Mouse (Mus musculus) liver, adult 2 months (tissue): ENCODE results near the gene Nos1ap. TPM values are rescaled to one million over a fixed set of nuclear protein-coding genes. Genes with fewer than 3 reads are reported as not detected.

ENCODE experiments used
- DNase-seq: peaks from one replicate; pipeline ENCODE4 v3.0.0-alpha.2; 2011; ENCODE audit warnings: low read depth, low spot score; ENCODE audit errors: extremely low read depth
- H3K27ac ChIP-seq: fragments of 200-500 bp; replicated peaks from 2 replicates; pipeline ENCODE4 v1.5.1; 2012; ENCODE audit warnings: low read depth, mild to moderate bottlenecking, control low read depth, inconsistent platforms, low read length; ENCODE audit not compliant: insufficient read depth
- H3K27me3 ChIP-seq: fragments of 200-500 bp; 2 replicates; pipeline ENCODE4 v1.6.1; 2012; ENCODE audit warnings: mild to moderate bottlenecking, moderate library complexity, low read length, inconsistent platforms; ENCODE audit not compliant: control insufficient read depth, insufficient read depth
- H3K36me3 ChIP-seq: fragments of 200-500 bp; 2 replicates; pipeline ENCODE4 v1.6.1; 2012; ENCODE audit warnings: low read length, inconsistent platforms; ENCODE audit not compliant: control insufficient read depth, insufficient read depth
- H3K4me1 ChIP-seq: fragments of 200-500 bp; 2 replicates; pipeline ENCODE4 v1.6.1; 2011; ENCODE audit warnings: low read length; ENCODE audit not compliant: control insufficient read depth, insufficient read depth
- H3K4me3 ChIP-seq: fragments of 200-500 bp; 2 replicates; pipeline ENCODE4 v1.5.1; 2011; ENCODE audit warnings: low read depth, mild to moderate bottlenecking, control low read depth, low read length, moderate library complexity; ENCODE audit not compliant: insufficient read depth
- H3K79me2 ChIP-seq: fragments of 200-500 bp; 2 replicates; pipeline ENCODE4 v1.6.1; 2012; ENCODE audit warnings: inconsistent platforms, mild to moderate bottlenecking, low read length, moderate library complexity; ENCODE audit not compliant: control insufficient read depth, insufficient read depth
- H3K9ac ChIP-seq: fragments of 200-500 bp; 2 replicates; pipeline ENCODE4 v1.6.1; 2012; ENCODE audit warnings: low read depth, mild to moderate bottlenecking, control low read depth, inconsistent platforms, low read length
- CTCF ChIP-seq: fragments of 200-500 bp; IDR thresholded peaks from 2 replicates; pipeline ENCODE4 v1.5.1; 2011; ENCODE audit warnings: low read depth, low read length, control low read depth
- POLR2A ChIP-seq: fragments of 200-500 bp; IDR thresholded peaks from 2 replicates; pipeline ENCODE4 v1.6.1; 2011; ENCODE audit warnings: low read length, control low read depth; ENCODE audit not compliant: insufficient read depth; ENCODE audit errors: extremely low read depth
- WGBS: fragments of 180-500 bp; shearing (Covaris S2); methylation state at CpG from one replicate; pipeline ENCODE4 v1.1.7; 2018; 5-methylcytosine and 5-hydroxymethylcytosine counted together
- polyA plus RNA-seq: library from polyadenylated mRNA; depleted of rRNA; stranded (reverse); fragments of >200 nt; gene quantifications from 2 replicates; pipeline ENCODE4 v1.2.3, GENCODE M21; 2012
- total RNA-seq: library from RNA; depleted of rRNA; stranded (reverse); fragments of >200 nt; gene quantifications from 2 replicates; pipeline ENCODE4 v1.2.3, GENCODE M21; 2014

Nos1ap gene
- total and polyA plus RNA-seq, 2 experiments, result 1.8 to 3.1 TPM

- no peak for DNase-seq
- Histone ChIP-seq H3K4me3 (no peak overlapping the region), H3K27ac (no peak overlapping the region), H3K79me2 (peaks cover 2% of the 10 kb centered on the region; the same call in 1 of the 2 replicates), H3K27me3 (no peaks in the 10 kb centered on the region), H3K9ac (no peak overlapping the region), H3K36me3 (no peaks in the 10 kb centered on the region; the same call in 1 of the 2 replicates), H3K4me1 (no peaks in the 10 kb centered on the region)
- TF ChIP-seq POLR2A (no peak), CTCF (no peak)
- WGBS, result 80% methylated on average over 3 of the region's 3 CpGs
Measured at GRCm38 (mm10) chr1:170381457-170381856, 208.2 kb downstream of the Nos1ap start.

GRCm38 (mm10) chr1:170380505-170380904 lies 209.2 kb downstream of the Nos1ap start:
- TF ChIP-seq CTCF, result no peak
- no peak for TF ChIP-seq POLR2A
- H3K79me2 ChIP-seq, result peaks cover 2% of the 10 kb centered on the region; the same call in 1 of the 2 replicates
- no peaks in the 10 kb centered on the region; the same call in 1 of the 2 replicates for H3K36me3 ChIP-seq
- no peak for DNase-seq
- no peak overlapping the region for H3K9ac ChIP-seq
- no peaks in the 10 kb centered on the region for H3K27me3 ChIP-seq
- WGBS, result 89% methylated on average over 2 of the region's 2 CpGs
- no peaks in the 10 kb centered on the region for H3K4me1 ChIP-seq
- no peak overlapping the region for H3K4me3 ChIP-seq
- no peak overlapping the region for H3K27ac ChIP-seq

GRCm38 (mm10) chr1:170375721-170376120 lies 213.9 kb downstream of the Nos1ap start:
- Histone ChIP-seq H3K27me3 (no peaks in the 10 kb centered on the region), H3K4me1 (no peaks in the 10 kb centered on the region), H3K36me3 (no peaks in the 10 kb centered on the region; the same call in none of the 2 replicates), H3K9ac (no peak overlapping the region), H3K4me3 (no peak overlapping the region), H3K79me2 (no peaks in the 10 kb centered on the region), H3K27ac (no peak overlapping the region)
- 96% methylated on average over 5 of the region's 5 CpGs for WGBS
- DNase-seq, result no peak
- TF ChIP-seq POLR2A (no peak), CTCF (no peak)

- no peaks in the 10 kb centered on the region; the same call in 1 of the 2 replicates for H3K36me3 ChIP-seq
- no peak for TF ChIP-seq CTCF
- no peak for TF ChIP-seq POLR2A
Measured at GRCm38 (mm10) chr1:170373750-170374149, 215.9 kb downstream of the Nos1ap start.

GRCm38 (mm10) chr1:170371191-170371792 lies 218.4 kb downstream of the Nos1ap start:
- WGBS, result 83% methylated on average over 4 of the region's 4 CpGs
- Histone ChIP-seq H3K36me3 (no peaks in the 10 kb centered on the region; the same call in 1 of the 2 replicates), H3K27ac (no peak overlapping the region), H3K4me3 (no peak overlapping the region), H3K9ac (no peak overlapping the region), H3K4me1 (no peaks in the 10 kb centered on the region), H3K27me3 (no peaks in the 10 kb centered on the region), H3K79me2 (no peaks in the 10 kb centered on the region)
- TF ChIP-seq CTCF, result no peak
- no peak for TF ChIP-seq POLR2A
- DNase-seq, result no peak

More at GRCm38 (mm10) chr1:170373750-170374149, 215.9 kb downstream of the Nos1ap start:
- no peaks in the 10 kb centered on the region for H3K4me1 ChIP-seq
- DNase-seq, result no peak
- H3K79me2 ChIP-seq, result no peaks in the 10 kb centered on the region
- WGBS, result 98% methylated on average over 2 of the region's 2 CpGs
- H3K9ac ChIP-seq, result no peak overlapping the region
- H3K4me3 ChIP-seq, result no peak overlapping the region
- H3K27me3 ChIP-seq, result no peaks in the 10 kb centered on the region
- H3K27ac ChIP-seq, result no peak overlapping the region

GRCm38 (mm10) chr1:170368864-170369263 lies 220.8 kb downstream of the Nos1ap start:
- no peak for TF ChIP-seq POLR2A
- no peak for TF ChIP-seq CTCF
- no peak overlapping the region for H3K4me3 ChIP-seq
- no peaks in the 10 kb centered on the region for H3K79me2 ChIP-seq
- no peak overlapping the region for H3K9ac ChIP-seq
- no peak for DNase-seq
- no peaks in the 10 kb centered on the region; the same call in 1 of the 2 replicates for H3K36me3 ChIP-seq
- no peaks in the 10 kb centered on the region for H3K4me1 ChIP-seq
- no peak overlapping the region for H3K27ac ChIP-seq
- 89% methylated on average over 7 of the region's 7 CpGs for WGBS
- no peaks in the 10 kb centered on the region for H3K27me3 ChIP-seq
